Mouse (Mus musculus) brain, embryonic 14.5 days (tissue): ENCODE results near the gene Olfr1281. TPM values are rescaled to one million over a fixed set of nuclear protein-coding genes. Genes with fewer than 3 reads are reported as not detected.
"Not testable (repeated sequence)": the region's sequence is repeated elsewhere in the genome, so short reads cannot be mapped to it uniquely, and the experiment has no call there.

Experiments
- DNase-seq: peaks from one replicate; pipeline ENCODE4 v3.0.0-alpha.2; 2011; ENCODE audit warnings: low read depth
- CTCF ChIP-seq: fragments of 200-500 bp; IDR thresholded peaks from 2 replicates; pipeline ENCODE4 v1.5.1; 2012; ENCODE audit warnings: inconsistent platforms, mild to moderate bottlenecking, moderate library complexity, borderline replicate concordance; ENCODE audit not compliant: insufficient read depth, insufficient read length; ENCODE audit errors: extremely low read depth
- POLR2A ChIP-seq: fragments of 200-500 bp; IDR thresholded peaks from 2 replicates; pipeline ENCODE4 v1.6.1; 2012; ENCODE audit warnings: mild to moderate bottlenecking, inconsistent platforms, borderline replicate concordance; ENCODE audit not compliant: poor library complexity, insufficient read depth, insufficient read length, severe bottlenecking; ENCODE audit errors: extremely low read depth
- polyA plus RNA-seq: library from polyadenylated mRNA; depleted of rRNA; stranded (reverse); fragments of >200 nt; gene quantifications from 2 replicates; pipeline ENCODE4 v1.2.3, GENCODE M21; 2012; rRNA removed

The Olfr1281 gene
- not detected in 2 replicates for polyA plus RNA-seq

DNA sequence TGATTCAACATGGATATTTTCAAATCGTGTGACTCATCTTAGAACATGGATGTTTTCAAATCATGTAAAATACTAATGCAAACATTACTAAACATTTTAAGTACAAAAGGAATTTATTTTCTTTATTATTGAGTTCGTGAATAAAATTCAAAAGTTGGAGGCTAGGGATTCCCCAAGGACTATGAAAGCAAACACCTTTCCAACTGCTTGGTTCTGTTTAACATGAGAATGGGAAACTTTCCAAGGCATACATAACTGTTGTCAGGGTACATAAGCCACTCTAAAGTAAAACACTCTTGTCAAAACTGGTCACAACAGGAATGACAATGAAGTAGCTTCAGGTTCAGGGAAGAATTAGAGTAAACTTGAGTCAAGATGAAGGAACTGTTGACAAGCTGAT lies at the start of gene Olfr1281:
TSS of gene Olfr1281 (plus strand) at position 301 of the 400 bp plus-strand sequence.
- DNase-seq: no peak
- no peak for TF ChIP-seq CTCF
- no peak for TF ChIP-seq POLR2A

GRCm38 (mm10) chr2:111289836-111290235 lies 36.5 kb upstream of the Olfr1281 start, which contains the start of gene Olfr1278:
Gene Olfr1278, plus strand, starts transcription at chr2:111290136.
- no peak for DNase-seq
- no peak for TF ChIP-seq CTCF
- TF ChIP-seq POLR2A: no peak

DNA sequence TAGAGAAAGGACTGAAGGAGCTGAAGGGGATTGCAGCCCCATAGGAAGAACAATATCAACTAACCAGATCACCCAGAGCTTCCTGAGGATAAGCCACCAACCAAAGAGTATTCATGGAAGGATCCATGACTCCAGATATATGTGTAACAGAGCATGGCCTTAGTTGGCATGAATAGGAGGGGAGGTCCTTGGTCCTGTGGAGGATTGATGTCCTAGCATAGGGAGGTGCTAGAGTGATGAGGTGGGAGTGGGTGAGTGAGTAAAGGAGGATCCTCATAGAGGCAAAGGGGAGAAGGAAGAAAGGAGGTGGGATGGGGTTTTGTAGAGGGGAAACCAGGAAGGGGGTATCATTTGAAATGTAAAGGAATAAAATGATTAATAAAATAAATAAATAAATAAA lies 27.8 kb upstream of the Olfr1281 start:
- TF ChIP-seq POLR2A: no peak
- no peak for TF ChIP-seq CTCF
- DNase-seq: no peak

GRCm38 (mm10) chr2:111300374-111300773 lies 25.9 kb upstream of the Olfr1281 start, which contains the start of gene Olfr1279:
Gene Olfr1279, plus strand, starts transcription at chr2:111300635.
- DNase-seq: no peak
- TF ChIP-seq POLR2A (no peak), CTCF (no peak)

DNA sequence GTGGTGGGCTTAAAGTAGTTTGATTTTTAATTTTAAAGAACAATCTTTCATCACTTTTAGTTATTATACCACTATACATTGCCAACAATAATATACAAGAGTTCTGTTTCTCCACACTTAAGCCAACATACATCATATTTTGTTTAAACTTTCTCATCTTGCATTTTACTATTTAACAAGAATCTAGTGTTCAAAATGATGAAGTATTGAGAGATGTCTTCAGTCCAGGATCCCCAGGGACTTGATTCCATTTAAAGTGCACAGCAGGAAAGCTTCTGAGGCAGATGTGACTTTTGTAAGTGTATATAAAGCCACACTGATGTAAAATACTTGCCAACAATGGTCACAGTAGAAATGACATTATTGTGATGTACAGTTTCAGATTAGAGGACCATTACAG lies 12.6 kb upstream of the Olfr1281 start, which contains the start of gene Olfr1280:
TSS of gene Olfr1280 (plus strand) at position 301 of the 400 bp plus-strand sequence.
- TF ChIP-seq POLR2A: no peak
- TF ChIP-seq CTCF: no peak
- no peak for DNase-seq

DNA sequence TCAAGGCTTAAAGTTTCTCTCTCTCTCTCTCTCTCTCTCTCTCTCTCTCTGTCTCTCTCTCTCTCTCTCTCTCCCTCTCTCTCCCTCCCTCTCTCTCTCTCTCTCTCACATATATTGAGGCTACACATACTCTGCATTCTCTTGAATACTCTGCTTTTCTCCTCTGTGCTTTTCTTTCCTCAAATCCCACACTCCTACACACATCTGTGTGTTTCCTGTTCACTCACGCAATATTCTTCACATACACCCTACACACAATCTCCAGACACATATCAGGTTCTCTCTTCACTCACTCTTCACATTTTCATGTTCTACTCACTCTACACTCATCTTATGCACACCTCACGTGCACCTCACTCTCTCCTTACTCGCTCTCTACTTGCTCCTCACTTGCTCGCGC lies 7.4 kb downstream of the Olfr1281 start:
- DNase-seq: not testable (repeated sequence)

DNA sequence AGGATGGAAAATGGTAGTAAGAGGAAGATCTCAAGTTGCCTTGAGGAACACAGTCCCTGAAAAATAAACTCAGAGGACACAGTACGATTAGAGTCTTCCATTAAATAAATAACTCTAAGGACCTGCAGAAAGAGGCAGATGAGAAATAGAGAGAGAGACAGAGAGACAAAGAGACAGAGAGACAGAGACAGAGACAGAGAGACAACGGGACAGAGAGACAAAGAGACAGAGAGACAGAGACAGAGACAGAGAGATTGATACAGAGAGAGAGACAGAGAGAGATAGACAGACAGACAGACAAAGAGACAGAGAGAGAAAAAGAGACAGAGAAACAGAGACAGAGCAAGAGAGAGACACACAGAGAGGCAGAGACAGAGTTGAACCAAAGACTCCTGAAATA lies 9.7 kb downstream of the Olfr1281 start, which contains the start of gene Olfr1282:
TSS of gene Olfr1282 (minus strand) at position 101 of the 400 bp plus-strand sequence.
- TF ChIP-seq POLR2A (no peak), CTCF (no peak)
- DNase-seq: no peak

DNA sequence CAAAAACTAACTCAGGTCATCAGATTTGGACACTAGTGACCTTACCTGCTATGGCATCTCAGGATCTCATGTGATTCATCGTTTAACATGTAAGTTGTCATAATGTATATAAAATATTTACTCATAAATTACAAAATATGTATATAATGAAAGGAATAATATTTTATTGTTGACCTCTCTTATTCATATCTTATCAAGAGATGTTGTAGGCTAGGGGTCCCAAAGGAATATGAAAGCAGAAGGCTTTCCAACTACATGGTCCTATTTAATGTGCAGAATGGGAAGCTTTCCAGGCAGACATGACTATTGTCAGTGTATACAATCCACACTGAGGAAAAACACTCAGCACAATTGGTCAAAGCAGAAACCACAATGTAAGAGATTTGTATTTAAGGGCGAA lies 40.2 kb downstream of the Olfr1281 start, which contains the start of gene Olfr1283:
TSS of gene Olfr1283 (plus strand) at position 301 of the 400 bp plus-strand sequence.
- DNase-seq: no peak
- TF ChIP-seq CTCF (no peak), POLR2A (no peak)

- no peak for DNase-seq
- no peak for TF ChIP-seq POLR2A
- no peak for TF ChIP-seq CTCF
Observed at GRCm38 (mm10) chr2:111375222-111375621, 48.9 kb downstream of the Olfr1281 start, which contains the start of gene Olfr1284. Gene Olfr1284, plus strand, starts transcription at chr2:111375522.

Other genes with a start within 250 kb of the Olfr1281 start
- not detected in 2 replicates for gene Gm13941, start 220.5 kb upstream of the Olfr1281 start, polyA plus RNA-seq
- gene Gm15130, start 173.6 kb upstream of the Olfr1281 start, polyA plus RNA-seq: not detected in 2 replicates
- not detected in 2 replicates for gene 4930430A15Rik, start 96.9 kb upstream of the Olfr1281 start, polyA plus RNA-seq
- gene Olfr1275, start 91.2 kb upstream of the Olfr1281 start, polyA plus RNA-seq: not detected in 2 replicates
- gene Olfr1276, start 72.0 kb upstream of the Olfr1281 start, polyA plus RNA-seq: not detected in 2 replicates
- gene Olfr1277, start 52.4 kb upstream of the Olfr1281 start, polyA plus RNA-seq: not detected in 2 replicates
- not detected in 2 replicates for gene Olfr1278, start 36.4 kb upstream of the Olfr1281 start, polyA plus RNA-seq
- not detected in 2 replicates for gene Olfr1279, start 25.9 kb upstream of the Olfr1281 start, polyA plus RNA-seq
- not detected in 2 replicates for gene Olfr1280, start 12.5 kb upstream of the Olfr1281 start, polyA plus RNA-seq
- gene Olfr1282, start 9.6 kb downstream of the Olfr1281 start, polyA plus RNA-seq: not detected in 2 replicates
- not detected in 2 replicates for gene Olfr1283, start 40.3 kb downstream of the Olfr1281 start, polyA plus RNA-seq
- gene Olfr1284, start 49.0 kb downstream of the Olfr1281 start, polyA plus RNA-seq: not detected in 2 replicates
- gene Olfr1286, start 96.6 kb downstream of the Olfr1281 start, polyA plus RNA-seq: not detected in 2 replicates
- not detected in 2 replicates for gene Olfr1287, start 122.6 kb downstream of the Olfr1281 start, polyA plus RNA-seq
- not detected in 2 replicates for gene Olfr1288, start 147.6 kb downstream of the Olfr1281 start, polyA plus RNA-seq
- gene Olfr1289, start 154.3 kb downstream of the Olfr1281 start, polyA plus RNA-seq: not detected in 2 replicates
- not detected in 2 replicates for gene Olfr1290, start 167.3 kb downstream of the Olfr1281 start, polyA plus RNA-seq
- not detected in 2 replicates for gene Olfr1291-ps1, start 170.7 kb downstream of the Olfr1281 start, polyA plus RNA-seq
- gene Olfr1293-ps, start 198.7 kb downstream of the Olfr1281 start, polyA plus RNA-seq: not detected in 2 replicates
- not detected in 2 replicates for gene Olfr1294, start 213.8 kb downstream of the Olfr1281 start, polyA plus RNA-seq
- not detected in 2 replicates for gene Olfr1295, start 243.2 kb downstream of the Olfr1281 start, polyA plus RNA-seq